Mouse (Mus musculus) CD4-positive, CD25-positive, alpha-beta regulatory T cell, adult 4 months (primary cell): ENCODE data around the gene E130218I03Rik. TPM values are rescaled to one million over a fixed set of nuclear protein-coding genes. Genes with fewer than 3 reads are reported as not detected.

Experiments used
- ATAC-seq: one replicate; pipeline ENCODE4 v1.8.0; 2017
- polyA plus RNA-seq, 2 experiments: library from polyadenylated mRNA; unstranded; fragments of 100-300 nt; shearing (Covaris generic); gene quantifications; one replicate each; pipeline ENCODE4 v1.2.1; 2017

Gene E130218I03Rik
- 1 to 10 TPM in 1 of 2 experiments, not detected in 1; 3.7 TPM for polyA plus RNA-seq

GRCm38 (mm10) chr4:134243516-134244250, at the start of gene E130218I03Rik:
TSS of gene E130218I03Rik (plus strand) at chr4:134243662.
- no peak for ATAC-seq

- no peak for ATAC-seq
Measured at GRCm38 (mm10) chr4:134199371-134199770, 44.1 kb upstream of the E130218I03Rik start.

- no peak for ATAC-seq
Measured at GRCm38 (mm10) chr4:134202904-134203303, 40.6 kb upstream of the E130218I03Rik start, which contains the start of gene Gm7534. TSS of gene Gm7534 (minus strand) at chr4:134203004.

GRCm38 (mm10) chr4:134203340-134203896, 40.0 kb upstream of the E130218I03Rik start:
- no peak for ATAC-seq

- ATAC-seq: no peak
Measured at GRCm38 (mm10) chr4:134206488-134207053, 36.9 kb upstream of the E130218I03Rik start.

- no peak for ATAC-seq
Measured at GRCm38 (mm10) chr4:134222793-134223600, 20.5 kb upstream of the E130218I03Rik start.

- no peak for ATAC-seq
Measured at GRCm38 (mm10) chr4:134227194-134227593, 16.3 kb upstream of the E130218I03Rik start, which contains the start of gene Catsper4. TSS of gene Catsper4 (minus strand) at chr4:134227383.

GRCm38 (mm10) chr4:134230431-134230830, 13.0 kb upstream of the E130218I03Rik start:
- no peak for ATAC-seq

- ATAC-seq: no peak
Measured at GRCm38 (mm10) chr4:134234876-134235275, 8.6 kb upstream of the E130218I03Rik start.

GRCm38 (mm10) chr4:134237582-134238278, 5.7 kb upstream of the E130218I03Rik start:
- ATAC-seq: no peak

- ATAC-seq: no peak
Measured at GRCm38 (mm10) chr4:134238279-134238651, 5.2 kb upstream of the E130218I03Rik start, which contains the start of gene Cnksr1. TSS of gene Cnksr1 (minus strand) at chr4:134238399.

GRCm38 (mm10) chr4:134238686-134239085, 4.8 kb upstream of the E130218I03Rik start:
- no peak for ATAC-seq

- peak; percentile 94 for ATAC-seq
Measured at GRCm38 (mm10) chr4:134245148-134245843, 1.8 kb downstream of the E130218I03Rik start, which contains the start of gene Zfp593. TSS of gene Zfp593 (minus strand) at chr4:134245592.

GRCm38 (mm10) chr4:134246256-134246655, 2.8 kb downstream of the E130218I03Rik start:
- no peak for ATAC-seq

- ATAC-seq: no peak
Measured at GRCm38 (mm10) chr4:134246719-134247258, 3.3 kb downstream of the E130218I03Rik start, which contains the start of gene Gm30191. TSS of gene Gm30191 (plus strand) at chr4:134246935.

- ATAC-seq: no peak
Measured at GRCm38 (mm10) chr4:134249651-134250050, 6.2 kb downstream of the E130218I03Rik start.

- ATAC-seq: no peak
Measured at GRCm38 (mm10) chr4:134250116-134250929, 6.9 kb downstream of the E130218I03Rik start.

- no peak for ATAC-seq
Measured at GRCm38 (mm10) chr4:134250930-134251240, 7.4 kb downstream of the E130218I03Rik start.

- peak; percentile 32 for ATAC-seq
Measured at GRCm38 (mm10) chr4:134251241-134252130, 8.0 kb downstream of the E130218I03Rik start.
